Mouse (Mus musculus): ENCODE measurements around the gene Zfp965. TPM values are rescaled to one million over a fixed set of nuclear protein-coding genes. Genes with fewer than 3 reads are reported as not detected.

Gene Zfp965
- 1.2 and 4.0 TPM in 2 replicates for polyA plus RNA-seq (2012; rRNA removed)

DNA sequence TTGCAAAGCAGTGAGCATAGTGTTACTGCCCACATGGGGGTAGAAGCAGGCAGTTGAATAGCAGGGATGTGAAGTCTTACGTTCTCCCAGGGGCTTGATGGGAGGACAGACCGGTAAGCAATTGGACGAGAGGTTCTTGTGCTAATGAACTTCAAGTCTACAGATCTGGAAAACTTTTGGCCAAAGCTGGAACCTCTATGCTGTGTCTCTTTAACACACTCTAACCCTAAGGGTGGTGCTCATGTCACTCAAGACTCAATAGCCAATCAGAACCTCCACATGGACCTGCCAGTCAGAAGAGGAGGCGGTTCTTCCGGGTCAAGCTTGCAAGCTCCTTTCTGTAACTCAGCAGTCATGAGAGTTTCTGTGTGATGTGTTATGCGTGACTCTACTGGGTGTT lies at the start of gene Zfp965:
Gene Zfp965, plus strand, starts transcription at position 301 of the 400 bp plus-strand sequence.

GRCm38 (mm10) chr2:175435707-175436106 lies 34.1 kb upstream of the Zfp965 start, which contains the start of gene Gm4724:
Gene Gm4724 (minus strand): TSS chr2:175435807.

Other genes starting within 250 kb of the Zfp965 start
- gene Gm14440, start 194.9 kb upstream of the Zfp965 start, polyA plus RNA-seq (2012; rRNA removed) = 0.13 TPM in 1 of 2 replicates, not detected in the other
- gene Gm4631, start 131.8 kb upstream of the Zfp965 start, polyA plus RNA-seq (2012; rRNA removed) = 16.7 and 18.1 TPM in 2 replicates
- 1.2 and 4.1 TPM in 2 replicates for gene Zfp968, start 97.5 kb upstream of the Zfp965 start, polyA plus RNA-seq (2012; rRNA removed)
- 9.0 and 11.2 TPM in 2 replicates for gene Gm4724, start 34.2 kb upstream of the Zfp965 start, polyA plus RNA-seq (2012; rRNA removed)
- not detected in 2 replicates for gene Gm11007, start 174.0 kb downstream of the Zfp965 start, polyA plus RNA-seq (2012; rRNA removed)
- not detected in 2 replicates for gene Zfp969, start 233.7 kb downstream of the Zfp965 start, polyA plus RNA-seq (2012; rRNA removed)

Measured in central nervous system, embryonic 11.5 days (tissue).